Mouse (Mus musculus) heart, postnatal 0 days (tissue): ENCODE data around the gene Col13a1.

Experiments
- CTCF ChIP-seq: IDR thresholded peaks from 2 replicates; pipeline ENCODE4 v1.5.1; 2016; ENCODE audit warnings: antibody characterized with exemption, control low read depth, low read depth
- EP300 ChIP-seq: IDR thresholded peaks from 2 replicates; pipeline ENCODE4 v1.6.1; 2016; ENCODE audit warnings: antibody characterized with exemption, low read depth

DNA sequence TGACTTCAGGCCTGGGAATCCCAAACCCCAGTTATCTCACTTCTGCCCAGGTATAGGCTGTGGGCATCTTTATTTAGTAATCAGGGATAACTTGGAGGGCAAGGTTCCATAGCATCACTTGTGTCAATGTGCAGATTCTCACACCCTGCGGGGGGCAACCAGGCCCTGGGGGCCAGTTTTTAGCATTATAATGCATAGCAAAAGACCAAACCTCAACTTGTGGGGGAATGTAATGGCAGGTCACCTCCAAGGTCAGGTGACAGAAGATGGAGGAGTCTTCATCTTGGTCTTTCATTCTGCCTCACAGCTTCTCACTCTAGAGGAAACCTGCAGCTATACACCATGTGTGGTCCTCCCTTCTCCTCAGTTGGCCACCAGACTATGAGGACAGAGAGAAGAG, 20.9 kb upstream of the Col13a1 start:
- TF ChIP-seq CTCF (no peak), EP300 (no peak)
